Mouse (Mus musculus) myocyte (in vitro differentiated cells): Measurements from ENCODE around the gene Gtf2h4. TPM values are rescaled to one million over a fixed set of nuclear protein-coding genes. Genes with fewer than 3 reads are reported as not detected.

Experiments used
- H3K27me3 ChIP-seq: one replicate; pipeline ENCODE4 v1.6.1; 2011; ENCODE audit not compliant: control insufficient read depth, insufficient read depth, insufficient read length
- H3K36me3 ChIP-seq: one replicate; pipeline ENCODE4 v1.6.1; 2011; ENCODE audit not compliant: control insufficient read depth, insufficient read depth
- H3K4me2 ChIP-seq: one replicate; pipeline ENCODE4 v1.6.1; 2011; ENCODE audit warnings: low read depth, control low read depth
- H3K4me3 ChIP-seq: one replicate; pipeline ENCODE4 v1.5.1; 2011; ENCODE audit warnings: mild to moderate bottlenecking, control low read depth, moderate library complexity
- H3K79me2 ChIP-seq: one replicate; pipeline ENCODE4 v1.6.1; 2011; ENCODE audit not compliant: control insufficient read depth, insufficient read depth
- H3ac ChIP-seq: one replicate; pipeline ENCODE4 v1.6.1; 2011; ENCODE audit not compliant: control insufficient read depth, insufficient read length
- CEBPB ChIP-seq: IDR thresholded peaks from 2 replicates; pipeline ENCODE4 v1.6.1; 2011; ENCODE audit warnings: mild to moderate bottlenecking, moderate library complexity; ENCODE audit not compliant: poor library complexity, insufficient read depth, severe bottlenecking
- E2F4 ChIP-seq: IDR thresholded peaks from one replicate; pipeline ENCODE4 v1.6.1; 2011; ENCODE audit warnings: mild to moderate bottlenecking, control low read depth, moderate library complexity; ENCODE audit not compliant: insufficient read depth
- MAX ChIP-seq: IDR thresholded peaks from one replicate; pipeline ENCODE4 v1.6.1; 2011; ENCODE audit warnings: low read depth, mild to moderate bottlenecking, control low read depth
- MYOD1 ChIP-seq, 3 experiments: IDR thresholded peaks; one replicate each; pipeline ENCODE4 v1.6.1; 2011; ENCODE audit warnings: control low read depth in 2 of 3, low read depth in 2 of 3, mild to moderate bottlenecking in 2 of 3, moderate library complexity in 1 of 3; ENCODE audit not compliant: insufficient read length in 2 of 3, control insufficient read depth in 1 of 3
- MYOG ChIP-seq, 3 experiments: IDR thresholded peaks; one replicate each; pipeline ENCODE4 v1.6.1; 2011; ENCODE audit warnings: control low read depth in 2 of 3, low read depth in 2 of 3, mild to moderate bottlenecking in 2 of 3; ENCODE audit not compliant: insufficient read length in 2 of 3, control insufficient read depth in 1 of 3, insufficient read depth in 1 of 3
- POLR2A ChIP-seq: IDR thresholded peaks from one replicate; pipeline ENCODE4 v1.6.1; 2011; ENCODE audit warnings: low read depth, mild to moderate bottlenecking, control low read depth, moderate library complexity; ENCODE audit not compliant: insufficient read length
- POLR2AphosphoS2 ChIP-seq: IDR thresholded peaks from one replicate; pipeline ENCODE4 v1.6.1; 2011; ENCODE audit warnings: low read depth, control low read depth; ENCODE audit not compliant: insufficient read length
- REST ChIP-seq: IDR thresholded peaks from one replicate; pipeline ENCODE4 v1.6.1; 2011; ENCODE audit warnings: mild to moderate bottlenecking, control low read depth, moderate library complexity; ENCODE audit not compliant: insufficient read depth, insufficient read length
- SRF ChIP-seq: IDR thresholded peaks from one replicate; pipeline ENCODE4 v1.6.1; 2011; ENCODE audit warnings: low read depth; ENCODE audit not compliant: control insufficient read depth, insufficient read length
- TCF12 ChIP-seq: IDR thresholded peaks from one replicate; pipeline ENCODE4 v1.6.1; 2011; ENCODE audit warnings: mild to moderate bottlenecking, control low read depth; ENCODE audit not compliant: poor library complexity, insufficient read depth, severe bottlenecking
- TCF3 ChIP-seq: IDR thresholded peaks from one replicate; pipeline ENCODE4 v1.6.1; 2011; ENCODE audit warnings: low read depth, control low read depth; ENCODE audit not compliant: insufficient read length
- USF1 ChIP-seq: IDR thresholded peaks from one replicate; pipeline ENCODE4 v1.6.1; 2011; ENCODE audit warnings: low read depth, mild to moderate bottlenecking, control low read depth, moderate library complexity
- polyA plus RNA-seq: library from polyadenylated mRNA; unstranded; fragments of >200 nt; fragmentation: generic; extraction: Trizol; gene quantifications from one replicate; pipeline ENCODE4 v1.2.1, GENCODE M21; 2012; ENCODE audit warnings: missing spikeins

Gene Gtf2h4
- polyA plus RNA-seq, 1 experiment = 27.4 TPM

GRCm38 (mm10) chr17:35688347-35689175 lies 15.0 kb upstream of the Gtf2h4 start:
- Histone ChIP-seq H3K4me3 (no peak overlapping the region), H3ac (no peak overlapping the region), H3K79me2 (peaks cover 3% of the 10 kb centered on the region), H3K4me2 (no peak overlapping the region), H3K27me3 (no peaks in the 10 kb centered on the region), H3K36me3 (peaks cover 56% of the 10 kb centered on the region)
- TF ChIP-seq MYOG (IDR thresholded peaks at IDR 0.05; ENCODE audit: control insufficient read depth in 1 of 3, insufficient read depth in 1 of 3, insufficient read length in 2 of 3, low read depth in 2 of 3) = peak in 1 of 3 experiments; percentile 6
- no peak for TF ChIP-seq TCF12

- no peak for TF ChIP-seq POLR2A
- TF ChIP-seq MYOD1 (IDR thresholded peaks at IDR 0.05; ENCODE audit: control insufficient read depth in 1 of 3, insufficient read length in 2 of 3, low read depth in 2 of 3) = no peak
- no peak for TF ChIP-seq SRF
- peak; percentile 7 for TF ChIP-seq POLR2AphosphoS2
- TF ChIP-seq MYOG (IDR thresholded peaks at IDR 0.05; ENCODE audit: control insufficient read depth in 1 of 3, insufficient read depth in 1 of 3, insufficient read length in 2 of 3, low read depth in 2 of 3) = no peak
- Histone ChIP-seq H3K79me2 (no peaks in the 10 kb centered on the region), H3K36me3 (peaks cover 43% of the 10 kb centered on the region)
Measured at GRCm38 (mm10) chr17:35685061-35685460, 11.5 kb upstream of the Gtf2h4 start.

GRCm38 (mm10) chr17:35681986-35682385 lies 8.4 kb upstream of the Gtf2h4 start:
- Histone ChIP-seq H3K4me2 (no peak overlapping the region), H3K4me3 (no peak overlapping the region), H3K36me3 (peaks cover 21% of the 10 kb centered on the region), H3ac (no peak overlapping the region), H3K27me3 (no peaks in the 10 kb centered on the region), H3K79me2 (no peaks in the 10 kb centered on the region)
- TF ChIP-seq TCF12 (no peak), SRF (no peak), USF1 (no peak), E2F4 (no peak), CEBPB (no peak), MYOD1 (IDR thresholded peaks at IDR 0.05; ENCODE audit: control insufficient read depth in 1 of 3, insufficient read length in 2 of 3, low read depth in 2 of 3) (no peak), MYOG (IDR thresholded peaks at IDR 0.05; ENCODE audit: control insufficient read depth in 1 of 3, insufficient read depth in 1 of 3, insufficient read length in 2 of 3, low read depth in 2 of 3) (no peak), MAX (no peak), TCF3 (no peak), REST (no peak), POLR2AphosphoS2 (no peak), POLR2A (no peak)

More at GRCm38 (mm10) chr17:35685061-35685460, 11.5 kb upstream of the Gtf2h4 start:
- no peak overlapping the region for H3K4me3 ChIP-seq
- H3ac ChIP-seq = no peak overlapping the region
- no peak overlapping the region for H3K4me2 ChIP-seq
- no peaks in the 10 kb centered on the region for H3K27me3 ChIP-seq

- Histone ChIP-seq H3K36me3 (peaks cover 15% of the 10 kb centered on the region), H3K79me2 (no peaks in the 10 kb centered on the region), H3K4me3 (no peak overlapping the region), H3K4me2 (no peak overlapping the region), H3K27me3 (no peaks in the 10 kb centered on the region), H3ac (no peak overlapping the region)
- TF ChIP-seq MAX = no peak
- no peak for TF ChIP-seq CEBPB
- no peak for TF ChIP-seq USF1
- TF ChIP-seq REST = no peak
- no peak for TF ChIP-seq POLR2A
- peak; percentile 85 for TF ChIP-seq POLR2AphosphoS2
Measured at GRCm38 (mm10) chr17:35680591-35680990, 7.1 kb upstream of the Gtf2h4 start.

GRCm38 (mm10) chr17:35672527-35672926 lies 1.0 kb downstream of the Gtf2h4 start:
- peak overlapping the region; percentile 68 for H3K4me2 ChIP-seq
- H3K79me2 ChIP-seq = no peaks in the 10 kb centered on the region
- peak overlapping the region; percentile 55 for H3K4me3 ChIP-seq
- TF ChIP-seq POLR2AphosphoS2 (no peak), USF1 (no peak), MYOG (IDR thresholded peaks at IDR 0.05; ENCODE audit: control insufficient read depth in 1 of 3, insufficient read depth in 1 of 3, insufficient read length in 2 of 3, low read depth in 2 of 3) (no peak), REST (no peak), MAX (no peak), POLR2A (no peak), MYOD1 (IDR thresholded peaks at IDR 0.05; ENCODE audit: control insufficient read depth in 1 of 3, insufficient read length in 2 of 3, low read depth in 2 of 3) (no peak), SRF (no peak)
- H3K27me3 ChIP-seq = no peaks in the 10 kb centered on the region
- H3K36me3 ChIP-seq = no peaks in the 10 kb centered on the region
- H3ac ChIP-seq = no peak overlapping the region
